Mouse (Mus musculus) E14TG2a.4 (cell line): Measurements from ENCODE around the gene Dhrs3.

ENCODE experiments used
- CTCF ChIP-seq: conservative IDR thresholded peaks from 2 replicates; pipeline ENCODE4 v1.5.1; 2014; ENCODE audit warnings: low read length
- NANOG ChIP-seq: IDR thresholded peaks from 2 replicates; pipeline ENCODE4 v1.6.1; 2014; ENCODE audit warnings: borderline replicate concordance, low read length, mixed read lengths
- POU5F1 ChIP-seq: IDR thresholded peaks from 2 replicates; pipeline ENCODE4 v1.6.1; 2014; ENCODE audit warnings: low read length, borderline replicate concordance

DNA sequence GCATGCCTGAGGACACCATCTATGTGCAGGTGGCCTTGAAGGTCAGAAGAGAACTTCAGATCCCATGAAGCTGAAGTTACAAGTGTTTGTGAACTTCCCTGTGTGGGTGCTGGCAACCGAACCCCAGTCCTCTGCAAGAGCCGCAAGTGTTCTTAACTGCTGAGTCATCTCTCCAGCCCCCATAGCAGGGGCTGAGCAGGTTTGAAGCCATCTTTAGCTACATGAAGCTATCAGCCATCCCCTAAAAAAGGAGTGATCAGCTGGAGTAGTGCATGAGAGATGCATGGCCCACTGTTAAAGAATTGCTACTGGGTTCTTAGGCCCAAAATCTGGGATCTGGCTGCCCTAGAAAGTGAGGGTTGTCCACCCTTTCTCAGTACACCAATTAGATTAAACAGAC, 6.1 kb downstream of the Dhrs3 start:
- TF ChIP-seq CTCF (no peak), NANOG (no peak), POU5F1 (no peak)
